In the genomic region with DNA sequence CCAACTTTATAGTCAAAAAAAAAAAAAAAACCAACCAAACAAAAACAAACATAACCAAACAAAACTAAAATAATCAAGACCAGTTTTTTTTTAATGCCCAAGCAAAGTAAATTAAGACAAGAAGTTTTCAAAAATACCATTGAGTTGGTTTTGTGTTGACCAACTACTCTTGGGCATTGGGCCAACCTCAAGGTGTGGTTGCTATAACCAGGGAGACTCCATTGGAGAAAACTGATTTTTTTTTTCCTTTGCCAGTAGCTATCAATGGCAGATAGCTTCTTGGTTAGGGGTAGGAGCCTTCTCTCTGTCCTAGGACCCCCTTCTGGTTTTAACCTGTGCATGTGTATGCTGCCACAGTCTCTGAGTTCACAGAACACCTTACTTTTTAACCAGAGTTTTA, we compare ENCODE assay signal across 20 mouse cellular contexts.
"Had no signal": no experiment of that assay in that cellular context is flagged by ENCODE, and none has a peak within 500 bp of the region (broad histone marks: within the 10 kb centered on the region; RNA-seq: fewer than 3 reads in every experiment).

No protein-coding gene starts in this region.

- H3K27ac ChIP-seq: midbrain, embryonic 10.5 days; midbrain, embryonic 12.5 days; neural tube, embryonic 13.5 days; neural tube, embryonic 15.5 days; stomach, embryonic 15.5 days; stomach, postnatal 0 days had no signal

- DNase-seq: lung, adult 18-20 months; lung, embryonic 14.5 days; lung, postnatal 10 days; lung, postnatal 4 days; midbrain, embryonic 14.5 days; right cerebral cortex, adult 18-20 months; right cerebral cortex, postnatal 25 days; right cerebral cortex, postnatal 4 days; spleen, adult 18-20 months; thymus, adult 2 months; thymus, postnatal 25 days; thymus, postnatal 4 days had no signal

- ATAC-seq: midbrain, embryonic 16.5 days had no signal

- H3K4me3 ChIP-seq: midbrain, embryonic 10.5 days; midbrain, embryonic 12.5 days; myocyte; neural tube, embryonic 13.5 days; neural tube, embryonic 15.5 days; stomach, embryonic 15.5 days had no signal

- H3K4me1 ChIP-seq: stomach, embryonic 15.5 days had no signal
